Mouse (Mus musculus): ENCODE results near the gene Fbxl16.

The Fbxl16 gene

DNA sequence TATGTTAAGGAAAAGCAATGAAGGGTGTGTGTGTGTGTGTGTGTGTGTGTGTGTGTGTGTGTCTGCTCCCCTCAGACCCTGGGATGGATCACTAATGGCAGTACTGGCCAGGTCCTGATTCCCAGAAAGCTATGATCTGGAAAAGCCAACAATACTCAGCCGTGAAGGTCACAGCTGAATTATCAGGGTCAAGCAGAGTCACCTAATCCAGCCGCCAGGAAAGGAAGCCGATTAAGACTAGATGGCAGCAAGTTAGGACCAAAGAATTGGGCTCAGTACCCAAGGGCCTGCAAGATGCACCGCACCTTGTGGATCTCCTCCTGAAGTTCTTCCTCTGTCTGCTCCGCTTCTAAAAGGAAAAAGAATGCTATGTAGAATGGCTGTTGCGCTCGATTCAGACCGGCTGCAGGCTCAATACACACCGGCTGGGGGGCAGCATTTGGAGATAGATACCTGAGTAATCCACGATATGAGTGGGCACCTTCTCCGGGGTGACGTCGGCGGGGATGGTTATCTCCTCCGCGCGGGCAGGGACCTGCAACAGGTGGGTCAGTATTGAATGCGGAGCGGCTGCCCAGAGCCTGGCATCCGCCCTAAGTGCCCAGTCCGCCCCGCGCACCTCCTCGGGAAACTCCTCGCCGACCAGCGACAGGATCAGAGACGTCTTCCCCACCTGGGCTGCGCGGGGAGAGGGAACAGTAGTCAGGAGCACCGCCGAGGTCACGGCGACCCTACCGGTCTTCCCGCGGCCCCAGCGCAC is 34.9 kb downstream of the Fbxl16 start:
- DNase-seq: no peak

GRCm38 (mm10) chr17:25844396-25844901 is 35.6 kb downstream of the Fbxl16 start, which contains the start of gene Rhot2:
Gene Rhot2 (minus strand): TSS chr17:25844851.
- DNase-seq: peak; percentile 97 to 98

DNA sequence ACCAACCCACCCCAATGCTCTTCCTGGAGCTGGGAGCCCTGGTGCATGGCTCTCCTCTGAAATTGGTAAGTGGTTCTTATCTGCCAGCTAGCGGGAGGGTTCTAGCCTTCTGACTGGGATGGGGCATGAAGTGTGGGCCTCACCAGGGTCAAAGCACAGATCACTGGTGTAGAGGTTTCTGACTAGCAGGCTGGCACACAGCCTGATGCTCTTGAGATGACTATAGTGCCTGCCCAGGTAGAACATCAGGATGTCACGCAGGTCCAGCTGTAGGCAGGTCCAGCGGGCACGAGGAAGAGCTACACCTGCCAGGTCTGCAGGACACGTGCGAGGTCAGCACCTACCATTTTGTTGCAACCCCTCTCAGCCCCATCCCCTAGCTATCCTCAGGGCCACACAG is 51.3 kb downstream of the Fbxl16 start:
- DNase-seq: no peak

DNA sequence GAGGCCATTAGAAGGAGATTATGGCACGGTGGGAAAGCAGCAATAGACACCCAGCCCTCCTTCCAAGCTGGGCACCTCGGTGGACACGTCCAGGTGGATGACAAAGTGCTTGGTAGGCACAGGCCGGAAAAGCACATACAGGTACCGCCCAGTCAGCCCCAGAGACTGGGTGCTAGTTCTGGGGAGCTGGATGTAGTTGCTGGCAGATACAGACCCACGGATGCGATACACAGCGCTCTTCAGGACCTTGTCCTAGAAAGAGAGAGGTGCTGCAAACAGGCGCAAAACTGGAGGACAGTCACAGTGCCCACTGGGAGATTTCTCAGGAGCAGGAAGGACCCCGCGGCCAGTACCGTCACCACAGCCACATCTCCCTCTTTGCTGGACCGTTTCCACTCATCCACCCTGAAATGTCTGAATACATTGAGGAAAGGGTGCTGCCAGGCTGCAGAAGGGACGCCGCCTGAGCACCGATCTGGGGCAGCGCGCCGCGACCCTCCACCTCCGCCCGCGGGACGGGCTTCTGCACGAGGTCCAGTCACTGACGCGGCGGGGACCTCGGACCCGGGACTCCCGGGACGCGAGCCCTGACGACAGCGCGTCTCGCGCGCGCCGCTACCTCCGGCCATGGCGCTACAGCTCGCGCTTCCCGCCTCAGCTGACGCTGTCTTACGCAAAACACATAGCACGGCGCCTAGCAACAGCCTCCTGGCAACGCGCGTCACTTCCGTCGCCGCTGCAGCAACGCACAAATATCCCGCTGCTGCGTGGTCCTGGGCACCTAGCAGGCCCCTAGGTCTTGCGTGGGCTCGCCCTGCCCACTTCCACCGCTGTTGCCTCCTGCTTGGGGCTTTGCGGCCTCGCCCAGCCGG is 52.2 kb downstream of the Fbxl16 start, which contains the start of gene Wdr90:
TSS of gene Wdr90 (minus strand) at position 670 of the 872 bp plus-strand sequence.
- DNase-seq: peak; percentile 82 to 89

GRCm38 (mm10) chr17:25861704-25862612 is 53.1 kb downstream of the Fbxl16 start:
- no peak for DNase-seq

- no peak for DNase-seq
These were observed 54.8 kb downstream of the Fbxl16 start for GRCm38 (mm10) chr17:25863681-25864080.

DNA sequence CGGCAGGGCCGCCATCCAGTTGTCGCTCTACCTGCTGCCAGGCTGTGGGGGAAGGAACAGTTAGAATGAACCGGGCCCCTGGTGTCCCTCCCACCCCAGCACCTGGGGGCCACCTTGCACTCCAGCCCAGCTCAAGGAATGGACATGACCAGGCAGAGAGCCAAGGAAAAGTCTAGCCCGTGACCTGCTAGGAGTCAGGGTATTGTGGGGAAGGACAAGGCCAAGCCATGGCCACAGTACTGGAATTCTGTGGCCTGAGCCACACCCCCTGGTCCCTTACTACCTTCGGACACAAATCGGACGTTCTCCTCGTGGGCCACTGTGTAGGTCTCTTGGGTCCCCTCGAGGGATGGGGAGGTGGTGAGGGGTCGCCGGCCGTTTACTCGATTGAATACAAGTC is 55.4 kb downstream of the Fbxl16 start:
- no peak for DNase-seq

DNA sequence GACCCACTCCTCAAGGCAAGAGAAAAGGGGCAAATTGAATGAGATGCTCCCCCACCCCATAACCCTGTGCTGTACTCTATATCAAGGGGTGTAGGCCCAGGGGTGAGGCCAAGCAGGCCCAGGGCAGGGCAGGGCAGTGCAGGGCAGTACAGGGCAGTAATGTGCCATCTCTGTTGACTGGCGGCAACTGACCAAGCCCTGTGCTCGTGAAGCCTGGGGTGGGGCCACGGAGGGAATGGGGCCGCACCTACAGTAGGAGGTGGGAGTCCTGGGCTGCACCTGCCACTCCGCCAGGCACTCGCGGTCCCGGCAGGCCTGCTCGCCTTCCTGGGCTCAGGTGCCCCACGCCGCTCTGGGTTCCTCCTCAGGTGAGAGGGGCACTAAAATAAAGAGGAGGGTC is 56.4 kb downstream of the Fbxl16 start:
- DNase-seq: no peak

- no peak for DNase-seq
These were observed 57.3 kb downstream of the Fbxl16 start for GRCm38 (mm10) chr17:25866172-25866571.

DNA sequence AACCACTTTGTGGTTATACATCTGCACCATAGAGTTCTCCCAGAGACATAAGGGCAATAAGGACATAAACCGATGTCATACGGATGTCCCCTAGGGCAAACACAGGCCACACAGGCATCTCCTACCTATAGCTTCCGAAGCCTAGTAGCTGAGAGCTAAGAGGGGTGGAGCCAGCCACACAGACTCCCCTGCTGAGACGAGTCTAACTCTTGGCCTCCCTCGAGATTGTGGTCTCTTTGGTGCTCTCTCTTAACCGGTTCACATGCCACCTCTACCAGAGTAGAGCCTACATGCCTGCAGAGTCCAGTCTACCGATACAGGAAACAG is 58.6 kb downstream of the Fbxl16 start:
- peak in 1 of 2 experiments; percentile 29 for DNase-seq

DNA sequence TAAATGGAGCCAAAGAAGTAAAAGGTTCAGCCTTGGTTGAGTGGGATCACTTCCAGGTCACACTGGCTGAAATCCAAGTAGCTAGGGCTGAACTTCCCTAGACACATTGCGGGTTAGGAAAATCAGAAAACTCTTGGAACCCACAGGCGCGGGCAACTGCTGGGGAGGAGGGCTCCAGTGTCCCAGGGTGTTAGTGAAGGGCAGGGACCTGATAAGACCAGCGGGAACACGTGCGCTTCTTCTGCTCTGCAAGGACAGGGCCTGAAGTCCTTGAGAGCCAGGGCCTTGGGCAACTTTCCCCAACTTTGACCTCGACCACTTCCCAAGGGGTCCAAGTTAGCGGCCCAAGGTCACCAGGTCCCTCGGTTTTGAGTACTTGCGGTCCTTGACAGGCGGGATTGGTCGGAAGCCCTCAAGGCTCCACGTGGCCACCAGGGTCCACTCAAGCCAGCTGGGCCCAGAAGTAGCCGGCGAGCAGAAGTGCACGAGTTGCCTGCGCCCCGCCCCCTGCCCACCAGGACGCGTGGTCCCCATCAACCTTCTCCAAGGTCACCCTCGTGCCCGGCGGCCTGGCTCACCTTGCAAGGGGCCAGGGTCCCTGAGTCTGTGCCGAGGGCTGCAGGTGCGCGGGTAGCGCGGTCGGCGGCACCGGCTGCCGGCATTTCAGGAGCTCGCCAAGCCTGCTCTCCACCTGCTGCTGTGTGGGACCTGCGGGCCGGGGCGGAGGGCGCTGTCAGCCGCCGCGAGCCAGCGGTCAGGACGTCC is 59.1 kb downstream of the Fbxl16 start:
- DNase-seq: no peak

DNA sequence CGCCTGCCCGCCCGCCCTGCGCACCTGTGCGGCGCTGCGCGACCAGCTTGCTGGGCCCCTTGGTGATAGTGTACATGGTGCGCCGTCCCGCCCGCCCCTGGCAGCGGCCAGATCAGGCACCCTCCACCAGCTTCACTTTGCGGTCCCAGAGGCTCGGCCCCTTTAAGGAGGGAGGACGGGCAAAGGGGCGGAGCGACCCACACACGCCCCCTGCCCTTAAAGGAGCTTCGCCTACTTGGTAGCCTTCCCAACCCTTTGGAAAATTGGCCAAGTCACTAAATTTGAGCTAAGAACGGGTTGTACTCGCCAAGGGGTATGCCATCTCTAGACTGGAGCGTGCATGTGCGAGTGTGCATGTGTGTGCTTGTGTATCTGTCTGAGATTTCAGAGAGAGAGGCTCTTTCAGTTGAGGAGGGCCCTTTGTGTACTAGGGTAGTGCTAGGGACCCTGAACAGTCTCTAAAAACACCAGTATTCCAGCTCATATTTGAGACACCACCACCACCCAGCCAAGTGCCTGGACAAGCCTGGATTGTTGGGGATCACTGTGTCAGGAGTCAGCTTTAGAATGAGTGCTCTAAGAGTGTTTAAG is 59.8 kb downstream of the Fbxl16 start, which contains the start of gene Mcrip2:
TSS of gene Mcrip2 (minus strand) at position 164 of the 591 bp plus-strand sequence.
- peak; percentile 76 to 78 for DNase-seq

- no peak for DNase-seq
These were observed 60.6 kb downstream of the Fbxl16 start for GRCm38 (mm10) chr17:25869498-25869897.

GRCm38 (mm10) chr17:25869954-25870353 is 61.1 kb downstream of the Fbxl16 start:
- no peak for DNase-seq
